Mouse (Mus musculus) kidney, adult 2 months (tissue): Measurements from ENCODE around the gene Mgmt.

Source experiments
- CTCF ChIP-seq: fragments of 200-500 bp; conservative IDR thresholded peaks from 2 replicates; pipeline ENCODE4 v1.5.1; 2011; ENCODE audit warnings: low read depth, mild to moderate bottlenecking, control low read depth, low read length, moderate library complexity, mixed read lengths; ENCODE audit not compliant: insufficient read depth, insufficient read length
- POLR2A ChIP-seq: fragments of 200-500 bp; IDR thresholded peaks from one replicate; pipeline ENCODE4 v1.6.1; 2011; ENCODE audit warnings: low read depth, low read length, control low read depth

GRCm38 (mm10) chr7:136895356-136895755, 942 bp downstream of the Mgmt start:
- no peak for TF ChIP-seq CTCF
- no peak for TF ChIP-seq POLR2A
